Mouse (Mus musculus) T-helper 2 cell (primary cell): ENCODE data around the gene Hivep2.

Experiments used
- in situ Hi-C: fragments of 300-600 bp; cut with MboI, MseI; formaldehyde crosslinking; loops from one replicate; pipeline ENCODE4 v1.15.1; 2025; ENCODE audit warnings: high pct_unique_total_duplicates

The Hivep2 gene

GRCm38 (mm10) chr10:14044783-14045392, 79.0 kb downstream of the Hivep2 start:
- in situ Hi-C loops, result no loop called here

- in situ Hi-C loops, result no loop called here
Observed at GRCm38 (mm10) chr10:14045745-14046144, 79.9 kb downstream of the Hivep2 start.

- in situ Hi-C loops, result no loop called here
Observed at GRCm38 (mm10) chr10:14046171-14046651, 80.3 kb downstream of the Hivep2 start.

- in situ Hi-C loops, result no loop called here
Observed at GRCm38 (mm10) chr10:14046935-14047334, 81.1 kb downstream of the Hivep2 start.

GRCm38 (mm10) chr10:14047661-14048060, 81.8 kb downstream of the Hivep2 start:
- in situ Hi-C loops, result no loop called here

GRCm38 (mm10) chr10:14048322-14048915, 82.5 kb downstream of the Hivep2 start:
- in situ Hi-C loops, result no loop called here

- in situ Hi-C loops, result no loop called here
Observed at GRCm38 (mm10) chr10:14048916-14049445, 83.1 kb downstream of the Hivep2 start.

- in situ Hi-C loops, result no loop called here
Observed at GRCm38 (mm10) chr10:14049686-14050085, 83.8 kb downstream of the Hivep2 start.

GRCm38 (mm10) chr10:14050586-14050985, 84.7 kb downstream of the Hivep2 start:
- in situ Hi-C loops, result no loop called here

- in situ Hi-C loops, result no loop called here
Observed at GRCm38 (mm10) chr10:14052109-14052689, 86.3 kb downstream of the Hivep2 start.

GRCm38 (mm10) chr10:14054860-14055259, 89.0 kb downstream of the Hivep2 start:
- in situ Hi-C loops, result no loop called here

- in situ Hi-C loops, result no loop called here
Observed at GRCm38 (mm10) chr10:14055533-14055981, 89.7 kb downstream of the Hivep2 start.

GRCm38 (mm10) chr10:14056057-14056456, 90.2 kb downstream of the Hivep2 start:
- in situ Hi-C loops, result no loop called here

GRCm38 (mm10) chr10:14056584-14057451, 90.9 kb downstream of the Hivep2 start:
- in situ Hi-C loops, result no loop called here

GRCm38 (mm10) chr10:14057841-14058605, 92.1 kb downstream of the Hivep2 start:
- in situ Hi-C loops, result no loop called here

GRCm38 (mm10) chr10:14058742-14059141, 92.9 kb downstream of the Hivep2 start:
- in situ Hi-C loops, result no loop called here

GRCm38 (mm10) chr10:14059581-14059980, 93.7 kb downstream of the Hivep2 start:
- in situ Hi-C loops, result no loop called here

- in situ Hi-C loops, result no loop called here
Observed at GRCm38 (mm10) chr10:14060302-14060701, 94.4 kb downstream of the Hivep2 start.

- in situ Hi-C loops, result no loop called here
Observed at GRCm38 (mm10) chr10:14063226-14063625, 97.4 kb downstream of the Hivep2 start.

- in situ Hi-C loops, result no loop called here
Observed at GRCm38 (mm10) chr10:14064759-14065395, 99.0 kb downstream of the Hivep2 start.
